Mouse (Mus musculus) gonadal fat pad, adult 2 months (tissue): ENCODE data around the gene Utp20. TPM values are rescaled to one million over a fixed set of nuclear protein-coding genes. Genes with fewer than 3 reads are reported as not detected.
A peak's percentile ranks its signal among the peaks of the same experiment; 100 is the strongest.
"Not testable (repeated sequence)": the region's sequence is repeated elsewhere in the genome, so short reads cannot be mapped to it uniquely, and the experiment has no call there.

ENCODE experiments used
- DNase-seq: peaks from one replicate; pipeline ENCODE4 v3.0.0-alpha.2; 2012; ENCODE audit warnings: low read depth
- polyA plus RNA-seq: library from polyadenylated mRNA; depleted of rRNA; stranded (reverse); fragments of >200 nt; gene quantifications from 2 replicates; pipeline ENCODE4 v1.2.3, GENCODE M21; 2012

The Utp20 gene
- polyA plus RNA-seq, 1 experiment, result 4.3 TPM

GRCm38 (mm10) chr10:88783941-88784340, 42.7 kb downstream of the Utp20 start:
- DNase-seq, result no peak

DNA sequence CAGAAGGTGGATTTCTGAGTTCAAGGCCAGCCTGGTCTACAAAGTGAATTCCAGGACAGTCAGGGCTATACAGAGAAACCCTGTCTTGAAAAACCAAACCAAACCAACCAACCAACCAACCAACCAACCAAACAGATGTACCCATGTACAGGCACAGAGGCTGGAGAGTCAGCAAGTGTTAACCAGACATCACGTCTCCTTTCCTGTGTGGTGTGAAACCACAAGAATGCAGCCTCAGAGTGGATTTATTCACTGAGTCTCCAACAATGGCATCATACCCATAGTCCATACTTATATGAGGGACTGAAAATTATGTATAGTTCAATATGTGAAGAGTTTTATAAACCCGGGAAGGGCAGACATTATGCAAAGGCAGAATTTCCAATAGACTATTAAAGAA, 43.5 kb downstream of the Utp20 start:
- not testable (repeated sequence) for DNase-seq

DNA sequence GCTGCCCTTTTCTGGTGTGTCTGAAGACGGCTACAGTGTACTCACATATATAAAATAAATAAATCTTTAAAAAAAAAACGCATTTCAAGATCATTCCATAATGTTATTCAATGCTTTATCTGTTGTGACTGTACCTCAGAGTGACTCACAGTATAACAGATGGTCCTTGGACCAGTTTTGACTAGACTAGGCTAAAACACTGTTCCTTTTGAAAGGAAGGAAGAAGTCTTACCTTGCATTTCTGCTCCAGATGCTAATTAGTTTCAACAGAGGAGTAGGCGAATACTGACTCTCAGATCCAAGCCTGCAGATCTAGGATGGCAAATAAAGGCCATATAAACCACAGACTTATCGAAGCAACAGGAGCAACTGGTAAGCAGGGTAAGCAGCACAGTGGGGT, 45.9 kb downstream of the Utp20 start:
- no peak for DNase-seq

DNA sequence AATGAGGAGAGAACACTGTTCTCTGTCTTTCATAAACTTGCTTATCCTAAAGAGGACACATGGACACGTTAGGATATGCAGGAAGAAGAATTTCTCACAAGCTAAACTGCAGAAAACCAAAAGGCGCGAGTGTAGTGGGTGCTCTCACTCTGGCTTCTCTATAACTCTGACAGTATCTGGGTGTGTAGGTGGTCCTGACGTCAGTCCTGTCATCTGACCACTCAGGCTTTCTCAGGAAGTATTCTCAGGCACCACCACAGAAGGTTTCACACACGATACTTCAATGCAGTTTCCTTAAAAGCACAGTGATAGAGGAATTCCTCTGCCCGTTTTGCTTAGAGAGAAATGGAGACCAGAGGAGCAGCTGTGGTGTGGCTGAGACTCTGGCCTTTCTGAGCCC, 50.4 kb downstream of the Utp20 start:
- DNase-seq, result no peak

- DNase-seq, result not testable (repeated sequence)
These were observed 53.6 kb downstream of the Utp20 start for GRCm38 (mm10) chr10:88772965-88773364.

GRCm38 (mm10) chr10:88769676-88770075, 56.9 kb downstream of the Utp20 start:
- no peak for DNase-seq

DNA sequence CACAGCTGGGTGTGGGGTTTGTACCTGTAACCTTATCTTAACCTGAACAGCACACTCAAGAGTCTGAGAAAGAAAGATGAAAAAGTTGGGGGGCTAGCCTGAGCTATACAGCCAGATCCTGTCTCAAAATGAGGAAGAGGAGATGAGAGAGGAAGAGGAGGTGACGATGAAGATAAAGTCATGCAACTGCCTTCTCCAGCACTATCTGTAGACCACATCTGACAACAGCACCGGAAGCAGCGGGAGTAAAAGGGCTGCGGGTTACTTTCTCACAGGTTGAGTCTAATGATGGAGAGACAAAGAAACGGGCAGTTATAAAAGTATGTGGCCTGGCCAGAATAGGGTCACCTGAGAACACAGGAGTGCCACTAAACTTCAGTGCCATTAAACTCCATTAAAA, 57.6 kb downstream of the Utp20 start:
- no peak for DNase-seq

GRCm38 (mm10) chr10:88765431-88766142, 61.0 kb downstream of the Utp20 start:
- no peak for DNase-seq

DNA sequence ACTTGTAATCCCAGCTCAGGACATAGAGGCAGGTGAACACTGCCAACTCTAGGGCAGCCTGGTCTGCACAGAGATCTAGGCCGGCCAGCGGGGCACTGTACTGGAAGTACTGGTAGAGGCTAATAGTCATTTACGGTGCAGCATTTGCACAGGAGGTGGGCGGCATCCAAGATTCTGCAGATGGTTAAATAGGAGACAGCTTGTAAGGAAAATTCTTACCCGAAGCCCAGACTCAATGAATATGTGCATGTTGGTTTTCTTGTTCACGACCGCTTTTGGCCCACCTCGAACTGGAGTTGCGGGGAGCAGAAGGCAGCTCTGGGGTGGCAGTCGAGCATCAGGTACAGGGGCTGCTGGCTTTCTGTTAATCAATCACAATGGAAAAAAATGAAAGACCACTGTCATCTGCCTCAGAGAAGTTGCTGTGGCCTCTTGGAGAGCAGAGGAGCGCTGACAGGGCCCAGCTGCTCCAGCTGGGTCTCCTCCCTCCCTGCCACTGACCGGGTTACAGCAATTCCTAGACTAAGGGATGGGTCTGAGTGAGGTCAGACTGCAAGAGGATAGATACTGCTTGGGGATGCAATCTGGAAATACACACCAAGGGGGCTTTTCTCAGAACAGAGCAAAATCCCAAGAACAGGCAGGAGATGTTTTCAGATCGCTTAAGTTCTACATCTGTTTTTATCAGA, 64.9 kb downstream of the Utp20 start:
- no peak for DNase-seq

- DNase-seq, result no peak
These were observed 85.2 kb downstream of the Utp20 start for GRCm38 (mm10) chr10:88741426-88741825.

DNA sequence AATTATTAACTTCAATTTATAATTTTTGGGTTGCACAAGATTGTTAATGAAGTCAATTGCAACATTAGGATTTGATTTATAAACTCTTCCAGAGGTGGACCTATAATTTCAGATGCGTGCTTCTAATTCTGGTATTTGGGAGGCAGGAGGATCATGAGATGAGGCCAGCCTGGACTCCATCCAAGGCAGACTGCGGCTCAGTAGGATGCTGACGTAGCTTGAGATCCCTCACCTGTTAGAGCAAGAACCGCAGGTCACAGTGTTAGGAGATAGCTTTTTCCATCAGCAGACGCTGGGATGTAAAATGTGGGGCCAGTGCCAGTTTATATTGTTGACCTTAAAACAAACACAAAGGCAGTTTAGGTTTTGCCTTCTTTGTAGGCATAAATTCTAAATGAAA, 85.8 kb downstream of the Utp20 start:
- no peak for DNase-seq

DNA sequence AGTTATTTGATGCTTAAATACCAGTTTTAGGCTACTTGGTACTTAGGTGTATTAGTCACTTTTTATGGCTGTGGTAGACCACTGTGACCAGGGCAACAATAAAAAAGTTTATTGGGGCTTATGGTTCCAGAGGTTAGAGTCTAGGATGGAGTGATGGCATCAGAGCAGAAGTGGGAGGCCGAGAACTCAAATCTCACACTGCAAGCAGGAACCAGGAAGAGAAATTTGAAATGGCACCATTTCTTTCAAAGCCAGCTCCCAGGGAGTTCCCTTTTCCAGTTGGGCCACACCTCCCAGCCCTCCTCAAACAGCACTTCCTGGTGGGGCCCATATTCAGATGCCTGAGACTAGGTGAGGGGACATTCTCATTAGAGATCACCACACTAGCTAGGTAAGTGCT, 86.8 kb downstream of the Utp20 start:
- DNase-seq, result no peak

DNA sequence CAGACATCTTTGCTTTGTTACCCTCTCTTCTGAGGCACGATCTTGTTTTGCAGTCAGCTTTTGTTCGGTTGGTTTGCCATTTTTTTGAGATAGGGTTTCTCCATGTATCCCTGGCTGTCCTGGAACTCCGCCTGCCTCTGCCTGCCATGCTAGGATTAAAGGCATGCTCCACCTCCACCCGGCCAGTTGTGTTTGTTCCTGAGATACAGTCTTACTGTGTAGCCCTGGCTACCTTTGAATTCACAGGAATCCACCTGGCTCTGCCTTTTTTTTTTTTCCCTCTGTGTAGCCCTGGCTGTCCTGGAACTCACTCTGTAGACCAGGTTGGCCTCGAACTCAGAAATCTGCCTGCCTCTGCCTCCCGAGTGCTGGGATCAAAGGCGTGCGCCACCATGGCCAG, 87.5 kb downstream of the Utp20 start:
- not testable (repeated sequence) for DNase-seq

DNA sequence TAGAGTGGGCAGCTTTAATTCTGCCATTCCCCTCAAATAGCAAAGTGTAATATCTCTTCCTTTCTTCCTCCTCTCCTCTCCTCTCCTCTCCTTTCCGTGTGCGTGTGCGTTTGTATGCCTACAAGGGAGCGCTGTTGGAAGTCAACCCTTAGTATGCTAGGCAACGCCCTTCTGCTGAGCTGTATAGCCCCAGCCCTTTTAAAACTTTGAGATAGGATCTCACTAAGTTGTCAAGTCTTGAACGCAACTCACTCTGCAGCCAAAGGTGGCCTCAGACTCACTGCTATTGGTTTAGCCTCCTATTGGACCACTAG, 94.3 kb downstream of the Utp20 start:
- no peak for DNase-seq

GRCm38 (mm10) chr10:88731496-88732308, 94.9 kb downstream of the Utp20 start:
- DNase-seq, result no peak

DNA sequence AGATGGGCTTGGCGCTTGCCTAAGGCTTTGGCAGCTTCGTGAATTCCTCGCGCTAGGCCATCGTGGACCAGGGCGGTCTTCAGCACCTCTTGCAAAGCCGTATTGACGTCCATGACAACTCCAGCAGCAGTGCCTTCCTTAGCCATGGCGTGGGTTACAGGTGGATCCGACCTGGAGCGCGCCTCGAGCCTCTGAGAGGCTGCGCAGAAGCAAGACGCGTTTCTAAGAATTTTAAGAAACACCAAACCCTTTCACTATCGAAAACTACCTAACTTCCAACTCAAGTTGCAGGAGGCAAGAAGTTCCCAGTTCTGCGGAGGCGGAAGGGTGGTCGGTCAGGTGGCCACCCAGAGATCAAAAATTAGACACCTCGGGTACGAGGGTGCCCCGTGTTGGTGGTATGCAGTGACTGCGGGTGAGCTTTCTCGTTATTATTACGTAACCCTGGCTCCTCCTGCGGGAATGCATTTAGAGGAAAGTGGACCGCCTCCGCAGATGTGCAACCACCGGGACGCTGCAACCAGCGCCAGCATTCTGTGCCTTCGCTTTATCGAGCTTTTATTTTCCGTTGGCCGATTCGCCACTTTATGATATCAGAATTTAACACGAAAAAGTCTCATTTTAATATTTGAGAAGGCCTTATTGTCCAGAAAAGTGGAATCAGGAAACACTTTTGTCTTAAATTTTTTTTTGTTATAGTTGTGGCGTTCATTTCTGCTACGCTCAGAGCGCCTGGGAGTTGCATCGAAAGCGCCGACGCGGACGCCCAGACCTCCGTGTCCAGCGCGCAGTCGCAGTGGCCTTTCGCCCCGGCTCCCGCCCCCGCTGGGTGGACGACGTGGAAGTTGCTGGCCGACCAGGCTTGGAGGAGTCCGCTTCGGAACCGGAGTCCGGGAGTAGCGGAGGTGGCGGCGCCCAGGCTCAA, 95.8 kb downstream of the Utp20 start, which contains the start of gene Arl1:
Arl1 (plus strand) TSS at position 288 of the 925 bp plus-strand sequence.
- DNase-seq, result peak; percentile 74

DNA sequence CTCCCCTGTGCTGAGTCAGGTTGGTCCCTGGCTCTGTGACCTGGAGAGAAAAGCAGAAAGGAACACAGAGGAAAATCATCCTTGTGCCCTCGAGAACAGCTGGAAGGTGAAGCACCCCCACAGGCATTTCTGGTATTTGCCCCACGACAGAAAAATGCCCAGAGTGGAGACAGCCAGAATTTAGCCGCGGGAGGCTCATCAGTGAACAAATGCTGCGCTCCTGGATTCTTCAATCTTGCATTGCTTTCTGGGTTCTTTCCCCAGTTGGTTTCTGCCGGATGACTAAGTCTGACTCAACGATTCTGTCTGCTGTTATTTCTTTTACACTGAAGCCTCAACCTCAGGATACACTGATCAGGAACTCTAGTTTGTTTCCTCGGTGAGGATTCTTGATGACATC, 98.4 kb downstream of the Utp20 start:
- no peak for DNase-seq

GRCm38 (mm10) chr10:88727128-88727527, 99.5 kb downstream of the Utp20 start:
- no peak for DNase-seq

- DNase-seq, result no peak
These were observed 101.3 kb downstream of the Utp20 start for GRCm38 (mm10) chr10:88725343-88725742.

- no peak for DNase-seq
These were observed 107.0 kb downstream of the Utp20 start for GRCm38 (mm10) chr10:88719618-88720017.

DNA sequence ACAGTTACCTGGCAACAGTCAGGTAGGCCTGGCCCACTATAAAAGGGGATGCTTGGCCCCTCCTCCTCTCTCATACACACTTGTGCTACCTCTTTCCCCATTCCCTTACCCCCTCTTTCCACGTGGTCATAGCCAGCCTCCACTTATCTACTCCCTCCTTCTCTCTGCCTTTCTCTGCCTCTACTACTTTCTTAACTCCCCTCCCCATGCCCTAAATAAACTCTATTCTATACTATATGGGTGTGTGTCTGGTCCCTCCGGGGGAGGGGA, 108.9 kb downstream of the Utp20 start:
- DNase-seq, result no peak
